Mouse (Mus musculus) liver, embryonic 11.5 days (tissue): ENCODE measurements around the gene Upk2. TPM values are rescaled to one million over a fixed set of nuclear protein-coding genes. Genes with fewer than 3 reads are reported as not detected.

Experiments
- ATAC-seq: fragments of 200-750 bp; cut with Nextera tagmentation; replicated peaks from 2 replicates; pipeline ENCODE4 v1.8.0; 2017; ENCODE audit warnings: moderate number of reproducible peaks, mild to moderate bottlenecking, moderate TSS enrichment, moderate library complexity; ENCODE audit not compliant: low FRiP score
- DNase-seq: peaks from one replicate; pipeline ENCODE4 v3.0.0-alpha.2; 2017; ENCODE audit warnings: low spot score
- H3K27ac ChIP-seq: fragments of 300-500 bp; sonication (generic); 2 replicates; pipeline ENCODE4 v1.5.1; 2014; ENCODE audit warnings: mild to moderate bottlenecking, low read depth, low read length, control low read depth
- H3K27me3 ChIP-seq: fragments of 300-500 bp; sonication (generic); replicated peaks from 2 replicates; pipeline ENCODE4 v1.6.1; 2014; ENCODE audit warnings: low read length, mixed read lengths; ENCODE audit not compliant: control insufficient read depth, insufficient read depth
- H3K36me3 ChIP-seq: fragments of 300-500 bp; sonication (generic); 2 replicates; pipeline ENCODE4 v1.6.1; 2014; ENCODE audit warnings: mild to moderate bottlenecking, low read length, moderate library complexity, mixed read lengths; ENCODE audit not compliant: control insufficient read depth, insufficient read depth
- H3K4me1 ChIP-seq: fragments of 300-500 bp; sonication (generic); replicated peaks from 2 replicates; pipeline ENCODE4 v1.6.1; 2014; ENCODE audit warnings: low read length, mixed read lengths; ENCODE audit not compliant: control insufficient read depth, insufficient read depth
- H3K4me2 ChIP-seq: fragments of 300-500 bp; sonication (generic); 2 replicates; pipeline ENCODE4 v1.6.1; 2014; ENCODE audit warnings: mild to moderate bottlenecking, control low read depth, moderate library complexity
- H3K4me3 ChIP-seq: fragments of 300-500 bp; sonication (generic); 2 replicates; pipeline ENCODE4 v1.5.1; 2014; ENCODE audit warnings: low read depth, low read length, control low read depth
- H3K9ac ChIP-seq: fragments of 300-500 bp; sonication (generic); 2 replicates; pipeline ENCODE4 v1.6.1; 2014; ENCODE audit warnings: low read depth, low read length, control low read depth
- H3K9me3 ChIP-seq: fragments of 300-500 bp; sonication (generic); 2 replicates; pipeline ENCODE4 v1.6.1; 2016; ENCODE audit warnings: low read length, inconsistent platforms, mixed read lengths; ENCODE audit not compliant: control insufficient read depth
- WGBS: fragments of 180-500 bp; shearing (Covaris S2); extraction: QIAGEN DNeasy Blood & Tissue Kit; methylation state at CpG from one replicate; pipeline ENCODE4 v1.1.7; 2014; 5-methylcytosine and 5-hydroxymethylcytosine counted together
- polyA plus RNA-seq: library from polyadenylated mRNA; unstranded; fragments of >200 nt; fragmentation: Nextera tagmentation; extraction: Ambion mirVana; gene quantifications from 2 replicates; pipeline ENCODE4 v1.2.1, GENCODE M21; 2014

Upk2 gene
- polyA plus RNA-seq, result not detected in 2 replicates

DNA sequence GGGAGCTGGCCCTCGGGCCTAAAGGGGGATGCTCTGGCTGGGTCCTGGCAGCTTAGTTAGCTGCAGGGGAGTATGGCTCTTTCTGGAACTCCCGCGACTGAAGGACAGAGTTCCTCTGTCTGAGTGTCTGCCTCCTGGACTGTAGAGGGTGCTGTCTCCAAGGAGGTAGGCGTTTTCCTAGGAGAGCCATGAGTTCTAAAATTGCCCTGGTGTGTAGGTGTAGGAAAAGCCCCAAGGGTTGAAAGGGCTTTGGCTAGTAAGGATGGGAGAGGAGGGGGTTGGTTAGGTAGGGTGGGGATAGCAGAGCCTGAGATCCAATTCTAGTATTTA lies at the start of gene Upk2:
Upk2 (minus strand) TSS at position 86 of the 330 bp plus-strand sequence.
- 31% methylated on average over 4 of the region's 4 CpGs for WGBS
- Histone ChIP-seq H3K4me2 (no peak within 1 kb of the TSS), H3K4me1 (no peaks in the 10 kb centered on the region; the same call in 1 of the 2 replicates), H3K27ac (no peak within 1 kb of the TSS), H3K4me3 (no peak within 1 kb of the TSS), H3K9ac (no peak within 1 kb of the TSS; the same call in 1 of the 2 replicates), H3K36me3 (no peaks in the 10 kb centered on the region), H3K27me3 (peaks cover 40% of the 10 kb centered on the region), H3K9me3 (no peaks in the 10 kb centered on the region)
- ATAC-seq, result no peak
- no peak for DNase-seq

DNA sequence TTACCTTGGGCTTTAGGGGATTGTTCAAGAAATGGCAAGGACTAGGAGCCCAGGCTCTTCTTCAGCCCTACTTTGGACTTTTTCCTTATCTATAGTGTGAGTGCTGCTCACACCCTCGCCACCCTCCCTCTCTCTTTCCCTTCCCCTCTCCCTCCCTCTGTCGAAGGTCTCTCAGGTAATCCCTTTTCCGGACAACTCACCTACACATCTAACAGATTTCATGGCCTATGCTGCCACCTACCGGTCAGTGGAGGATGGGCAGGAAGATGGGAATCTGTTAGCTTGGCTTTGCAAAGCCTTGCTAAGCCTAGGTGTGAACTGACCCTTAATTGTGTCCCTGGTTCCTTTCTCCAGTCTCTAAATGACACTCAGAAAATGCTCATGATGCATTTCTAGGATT lies 47.2 kb upstream of the Upk2 start:
- H3K4me1 ChIP-seq, result peaks cover 44% of the 10 kb centered on the region
- H3K36me3 ChIP-seq, result peaks cover 10% of the 10 kb centered on the region; the same call in 1 of the 2 replicates
- ATAC-seq, result no peak

DNA sequence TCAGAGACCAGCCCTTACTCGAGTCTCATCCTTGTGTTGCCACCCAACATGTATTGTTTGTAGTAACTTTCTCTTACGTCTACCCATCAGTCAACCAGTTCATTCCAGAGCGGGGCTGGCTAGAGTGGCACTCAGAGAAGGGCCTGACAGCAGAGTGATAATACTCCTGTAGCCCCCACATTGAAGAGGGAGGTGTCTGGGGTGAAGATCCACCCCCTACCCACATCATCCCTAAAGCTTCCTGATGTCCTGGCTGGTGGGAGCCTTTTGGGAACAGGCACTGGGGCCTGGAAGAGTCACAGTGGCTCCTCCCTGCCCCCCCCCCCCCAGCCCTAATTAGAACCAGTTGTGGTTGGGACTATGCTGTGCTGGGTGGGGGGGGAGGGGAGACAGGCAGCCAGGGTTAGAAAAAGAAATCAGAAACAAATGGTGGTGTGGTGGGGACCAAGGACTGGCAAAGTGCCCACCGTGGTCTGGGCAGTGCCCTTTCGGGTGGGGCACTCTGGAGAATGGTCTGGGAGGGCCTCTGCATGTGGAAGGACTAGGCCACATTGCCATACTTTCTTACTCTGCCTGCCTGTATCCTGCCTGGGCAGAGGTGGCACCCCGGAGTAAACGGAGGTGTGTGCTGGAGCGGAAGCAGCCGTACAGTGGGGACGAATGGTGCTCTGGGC lies 46.6 kb upstream of the Upk2 start:
- no peak overlapping the region for H3K4me3 ChIP-seq
- H3K27me3 ChIP-seq, result peaks cover 10% of the 10 kb centered on the region; the same call in 1 of the 2 replicates
- no peak for ATAC-seq
- 56% methylated on average over 10 of the region's 10 CpGs for WGBS
- H3K27ac ChIP-seq, result no peak overlapping the region
- no peak overlapping the region for H3K9ac ChIP-seq
- H3K4me2 ChIP-seq, result no peak overlapping the region
- no peak for DNase-seq
- peaks cover 48% of the 10 kb centered on the region for H3K4me1 ChIP-seq
- H3K9me3 ChIP-seq, result no peaks in the 10 kb centered on the region
- H3K36me3 ChIP-seq, result peaks cover 6% of the 10 kb centered on the region; the same call in 1 of the 2 replicates

More for the DNA sequence above, 47.2 kb upstream of the Upk2 start:
- Histone ChIP-seq H3K4me3 (no peak overlapping the region), H3K27ac (no peak overlapping the region), H3K4me2 (no peak overlapping the region), H3K9ac (no peak overlapping the region), H3K9me3 (no peaks in the 10 kb centered on the region), H3K27me3 (peaks cover 10% of the 10 kb centered on the region; the same call in 1 of the 2 replicates)
- 5% methylated on average over 4 of the region's 4 CpGs for WGBS
- no peak for DNase-seq

DNA sequence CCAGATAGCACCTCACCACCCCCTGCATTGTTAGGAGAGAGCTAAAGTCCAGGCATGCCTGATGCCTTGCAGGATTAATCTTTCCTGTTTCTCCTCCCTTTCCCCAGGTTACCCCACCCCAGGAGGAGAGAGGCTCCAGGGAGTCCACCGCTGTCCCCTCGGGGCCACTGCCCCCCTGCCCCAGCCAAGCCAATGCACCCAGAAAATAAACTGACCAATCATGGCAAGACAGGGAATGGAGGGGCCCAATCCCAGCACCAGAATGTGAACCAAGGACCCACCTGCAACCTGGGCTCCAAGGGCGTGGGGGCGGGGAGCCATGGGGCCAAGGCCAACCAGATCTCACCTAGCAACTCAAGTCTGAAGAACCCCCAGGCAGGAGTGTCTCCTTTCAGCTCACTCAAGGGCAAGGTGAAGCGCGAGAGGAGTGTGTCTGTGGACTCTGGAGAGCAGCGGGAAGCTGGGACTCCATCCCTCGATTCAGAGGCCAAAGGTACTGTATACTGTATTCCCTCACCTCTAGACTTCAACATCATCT lies 45.9 kb upstream of the Upk2 start:
- Histone ChIP-seq H3K4me1 (peaks cover 46% of the 10 kb centered on the region), H3K4me3 (no peak overlapping the region), H3K9me3 (no peaks in the 10 kb centered on the region), H3K27ac (no peak overlapping the region), H3K36me3 (peaks cover 3% of the 10 kb centered on the region; the same call in 1 of the 2 replicates), H3K4me2 (peak overlapping the region; percentile 89), H3K9ac (no peak overlapping the region), H3K27me3 (peaks cover 10% of the 10 kb centered on the region; the same call in 1 of the 2 replicates)
- ATAC-seq (no peak), DNase-seq (no peak)
- WGBS, result 45% methylated on average over 8 of the region's 8 CpGs

DNA sequence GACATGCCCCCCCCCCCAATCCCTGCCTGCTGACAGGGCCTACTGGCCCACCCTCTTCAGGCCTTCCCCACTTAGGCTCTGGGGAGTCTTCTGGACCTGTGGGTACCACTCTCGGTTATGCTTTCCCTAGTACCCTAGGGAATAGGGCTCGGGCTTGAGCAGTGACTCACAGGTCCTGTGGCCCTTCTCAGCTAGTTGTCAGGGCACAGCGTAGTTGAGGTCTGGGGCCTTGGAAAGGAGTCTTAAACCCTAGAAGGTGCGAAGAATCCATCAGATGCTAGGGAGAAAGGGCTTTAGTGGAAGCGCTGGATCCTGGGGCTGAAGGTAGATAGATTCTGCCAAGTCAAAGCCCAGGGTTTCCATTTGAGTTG lies 45.4 kb upstream of the Upk2 start:
- Histone ChIP-seq H3K4me3 (no peak overlapping the region), H3K4me2 (peak overlapping the region; percentile 89), H3K27ac (no peak overlapping the region), H3K9ac (no peak overlapping the region), H3K27me3 (peaks cover 10% of the 10 kb centered on the region; the same call in 1 of the 2 replicates), H3K36me3 (no peaks in the 10 kb centered on the region; the same call in 1 of the 2 replicates), H3K9me3 (no peaks in the 10 kb centered on the region), H3K4me1 (peaks cover 49% of the 10 kb centered on the region)
- DNase-seq, result no peak
- ATAC-seq, result no peak
- WGBS, result 50% methylated on average over 5 of the region's 5 CpGs

DNA sequence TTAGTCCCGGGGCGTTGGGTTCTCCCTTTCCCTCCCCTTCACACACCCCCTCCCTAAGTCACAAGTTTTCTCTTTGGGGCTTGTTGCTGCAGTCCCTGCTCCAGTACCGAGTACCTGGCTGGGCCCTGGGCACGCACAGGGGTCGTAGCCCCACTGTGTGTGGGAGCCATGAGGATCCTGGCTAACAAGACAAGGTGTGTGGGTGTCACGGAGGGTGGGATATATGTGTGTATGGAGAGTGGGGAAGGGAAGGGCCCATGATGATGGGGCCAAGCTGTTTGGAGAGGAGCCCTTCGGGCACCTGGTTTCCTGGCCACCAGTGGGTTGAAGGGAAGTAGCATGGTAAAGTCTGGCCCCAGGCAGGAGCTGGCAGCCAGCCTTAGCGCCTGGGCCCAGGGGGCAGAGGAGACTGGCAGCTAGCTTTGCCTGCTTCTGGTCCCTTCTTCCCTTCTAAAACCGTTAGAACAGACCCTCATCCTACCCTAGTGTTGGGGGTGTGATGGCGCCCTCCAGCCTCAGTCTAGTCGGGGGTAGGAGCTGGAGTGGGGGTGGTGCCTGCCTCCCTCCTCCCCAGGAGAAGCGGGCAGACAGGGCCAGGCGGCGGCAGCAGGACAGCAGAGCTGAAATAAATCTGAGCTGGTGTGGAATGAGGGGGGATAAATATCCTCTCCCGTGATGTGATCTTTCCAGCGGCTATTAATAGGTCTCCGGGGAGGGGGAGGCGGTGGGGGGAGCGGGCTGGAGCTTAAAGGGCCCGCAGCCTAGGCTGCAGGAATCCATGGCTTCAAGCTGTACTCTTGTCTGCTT lies 44.8 kb upstream of the Upk2 start:
- H3K27me3 ChIP-seq, result peaks cover 10% of the 10 kb centered on the region; the same call in 1 of the 2 replicates
- peak overlapping the region; percentile 89 for H3K4me2 ChIP-seq
- no peaks in the 10 kb centered on the region for H3K9me3 ChIP-seq
- peak overlapping the region; percentile 85 for H3K27ac ChIP-seq
- peaks cover 55% of the 10 kb centered on the region for H3K4me1 ChIP-seq
- no peaks in the 10 kb centered on the region for H3K36me3 ChIP-seq
- WGBS, result 30% methylated on average over 20 of the region's 20 CpGs
- DNase-seq (no peak), ATAC-seq (no peak)
- peak overlapping the region; percentile 44 for H3K4me3 ChIP-seq
- peak overlapping the region; percentile 34; the same call in 1 of the 2 replicates for H3K9ac ChIP-seq

DNA sequence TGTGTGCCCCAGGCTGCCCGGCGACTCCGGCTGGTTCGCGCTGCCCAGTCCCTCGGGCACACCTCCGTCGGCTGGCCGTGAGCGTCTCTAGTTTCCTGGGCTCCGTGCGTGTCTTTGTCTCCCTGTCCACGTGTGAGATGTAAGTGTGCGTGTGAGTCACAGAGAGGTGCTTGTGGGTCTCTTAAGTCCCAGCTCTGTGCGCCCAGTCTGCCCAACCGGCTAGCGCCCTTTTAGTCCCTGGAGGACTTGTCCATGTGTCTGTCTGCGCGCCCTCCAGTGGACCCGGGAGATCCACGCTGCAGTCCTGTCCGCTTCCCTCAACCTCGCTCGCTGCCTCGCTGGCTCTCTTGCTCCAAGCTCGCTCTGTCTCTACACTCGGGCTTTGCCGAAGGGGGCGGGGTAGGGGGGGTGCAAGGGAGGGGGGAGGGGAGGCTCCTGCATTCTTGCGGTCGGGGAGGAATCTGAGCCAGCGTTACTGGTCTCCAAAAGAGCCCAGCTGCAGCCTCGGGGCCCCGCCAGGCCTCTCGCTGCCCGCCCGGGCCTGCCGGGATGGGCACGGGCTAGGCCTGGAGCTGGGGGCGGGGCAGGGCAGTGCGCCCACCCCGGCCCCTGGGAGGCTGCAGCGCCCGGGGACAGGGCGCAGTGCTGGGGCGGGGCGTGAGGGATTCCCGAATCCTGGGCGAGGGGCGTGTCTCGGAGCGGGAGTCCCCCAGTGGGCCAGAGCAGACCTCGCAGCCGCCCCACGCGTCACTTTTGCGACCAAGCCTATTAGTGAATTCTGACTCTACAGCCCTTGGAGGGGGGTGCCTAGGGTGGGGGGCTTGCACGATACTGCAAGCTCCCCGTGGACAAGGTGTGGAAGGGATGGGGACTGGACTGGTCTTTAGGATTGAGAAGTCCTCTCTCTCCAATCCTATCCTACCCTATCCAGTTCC lies 43.9 kb upstream of the Upk2 start:
- Histone ChIP-seq H3K36me3 (no peaks in the 10 kb centered on the region), H3K9ac (peak overlapping the region; percentile 63), H3K9me3 (no peaks in the 10 kb centered on the region), H3K4me1 (peaks cover 64% of the 10 kb centered on the region), H3K27me3 (peaks cover 10% of the 10 kb centered on the region; the same call in 1 of the 2 replicates), H3K4me2 (peak overlapping the region; percentile 89), H3K4me3 (peak overlapping the region; percentile 44), H3K27ac (peak overlapping the region; percentile 85)
- DNase-seq (no peak), ATAC-seq (peak; percentile 54)
- 2% methylated on average over 59 of the region's 59 CpGs for WGBS
